Mouse (Mus musculus) frontal cortex, postnatal 10 days (tissue): ENCODE data around the gene Tlnrd1.
A peak's percentile ranks its signal among the peaks of the same experiment; 100 is the strongest.

Experiments used
- DNase-seq, 2 experiments: peaks; one replicate each; pipeline ENCODE4 v3.0.0; 2022; ENCODE audit warnings: low spot score in 2 of 2, mixed read lengths in 1 of 2

Gene Tlnrd1

GRCm38 (mm10) chr7:83884921-83885532 lies 922 bp upstream of the Tlnrd1 start:
- DNase-seq, result no peak

DNA sequence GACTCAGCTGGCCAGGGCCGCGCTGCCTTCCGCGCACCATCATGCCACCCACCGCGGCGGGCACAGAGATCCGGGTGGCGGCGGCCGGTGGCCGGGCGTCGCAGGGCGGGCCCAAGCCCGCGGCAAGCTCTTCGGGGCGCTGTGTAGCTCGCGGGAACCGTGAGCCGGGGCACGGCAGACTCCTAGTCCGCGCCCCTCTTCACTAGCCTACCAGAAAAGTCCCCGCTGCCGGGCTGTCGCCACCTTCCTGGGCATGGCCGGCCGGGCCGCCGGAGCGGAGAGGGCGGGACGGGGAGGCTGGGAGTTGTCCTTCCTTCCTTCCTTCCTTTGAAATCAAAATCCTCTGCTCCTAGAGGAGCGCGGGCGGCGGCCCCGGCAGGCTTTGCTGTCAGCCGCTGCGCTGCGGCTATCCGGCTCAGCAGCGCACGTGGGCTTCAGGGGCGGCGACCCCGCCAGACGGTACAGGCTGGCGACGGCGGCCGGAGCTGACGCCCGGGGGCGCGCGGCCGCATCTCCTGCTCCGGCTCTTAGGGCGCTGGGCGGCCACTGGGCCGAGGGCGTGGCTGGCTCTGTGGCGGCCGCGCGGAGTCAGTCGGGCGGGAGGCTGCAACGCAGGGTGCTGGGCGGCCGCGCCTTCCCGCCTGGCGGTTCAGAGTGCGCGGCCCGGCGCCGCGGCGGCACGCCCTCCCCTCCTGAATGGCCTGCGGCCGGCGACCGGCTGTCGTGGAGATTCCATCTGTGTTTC lies 657 bp downstream of the Tlnrd1 start:
- peak; percentile 41 to 65 for DNase-seq

- peak; percentile 41 to 54 for DNase-seq
Measured at GRCm38 (mm10) chr7:83882633-83883275, 1.4 kb downstream of the Tlnrd1 start.

DNA sequence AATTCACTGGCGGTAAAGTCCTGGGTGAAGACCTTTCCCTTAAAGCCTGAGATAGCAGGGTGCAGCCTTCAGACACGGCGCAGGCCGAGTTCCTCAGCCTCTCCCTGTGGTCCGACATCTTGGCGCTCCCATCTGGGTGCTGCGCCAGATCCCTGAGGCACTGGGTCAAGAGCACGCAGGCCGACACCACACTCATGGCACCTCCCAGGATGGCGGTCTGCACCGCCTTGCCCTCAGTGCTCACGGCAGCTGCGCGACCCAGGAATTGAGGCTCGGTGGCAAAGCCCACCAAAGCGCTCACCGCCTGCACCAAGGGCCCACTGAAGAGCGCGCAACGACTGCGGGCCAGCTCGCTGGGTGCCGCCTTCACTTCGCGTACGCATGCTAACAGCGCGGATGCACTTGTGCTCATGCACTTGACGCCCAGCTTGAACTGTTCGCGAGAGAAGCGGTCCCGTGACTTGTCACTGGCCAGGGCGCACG lies 1.9 kb downstream of the Tlnrd1 start:
- DNase-seq, result no peak

- DNase-seq, result no peak
Measured at GRCm38 (mm10) chr7:83878676-83879448, 5.2 kb downstream of the Tlnrd1 start.

- DNase-seq, result no peak
Measured at GRCm38 (mm10) chr7:83877088-83877487, 7.0 kb downstream of the Tlnrd1 start.

- no peak for DNase-seq
Measured at GRCm38 (mm10) chr7:83869839-83870543, 14.1 kb downstream of the Tlnrd1 start.

DNA sequence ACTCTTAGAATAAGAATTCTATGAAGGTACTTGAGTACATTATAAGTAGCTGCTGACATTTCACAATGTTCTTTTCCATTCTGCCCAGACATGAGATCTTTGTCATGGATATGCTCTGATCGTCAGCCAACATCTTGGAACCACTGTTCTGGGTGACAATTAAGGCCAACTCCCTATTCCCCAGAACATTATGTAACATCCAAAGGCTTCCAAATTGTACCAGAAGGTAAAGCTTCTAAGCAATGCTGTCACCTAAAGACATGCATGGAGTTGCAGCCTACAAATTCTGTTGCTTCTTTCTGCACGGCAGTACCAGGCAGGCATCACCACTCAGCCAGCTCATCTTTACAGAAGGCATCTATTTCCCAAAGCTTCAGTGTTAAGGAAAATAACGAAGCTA lies 15.9 kb downstream of the Tlnrd1 start:
- no peak for DNase-seq

DNA sequence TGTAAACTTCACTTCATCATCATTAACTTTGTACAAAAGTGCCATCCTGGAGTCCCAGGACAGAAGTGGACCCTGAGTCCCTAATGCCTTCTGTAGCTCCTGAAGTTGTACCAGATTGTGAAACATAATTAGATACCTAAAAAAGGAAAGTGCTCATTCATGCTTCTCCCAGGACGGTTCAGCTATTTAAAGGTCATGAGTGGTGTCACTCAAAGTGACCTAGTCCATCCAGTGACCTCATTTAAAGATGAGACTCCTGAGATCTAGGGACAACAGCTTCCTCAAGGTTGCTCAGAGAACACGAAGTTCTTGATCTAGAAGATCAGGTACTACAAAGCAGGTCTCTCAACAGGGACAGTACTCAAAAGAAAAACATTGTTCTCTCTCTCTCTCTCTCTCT lies 20.6 kb downstream of the Tlnrd1 start:
- DNase-seq, result no peak

DNA sequence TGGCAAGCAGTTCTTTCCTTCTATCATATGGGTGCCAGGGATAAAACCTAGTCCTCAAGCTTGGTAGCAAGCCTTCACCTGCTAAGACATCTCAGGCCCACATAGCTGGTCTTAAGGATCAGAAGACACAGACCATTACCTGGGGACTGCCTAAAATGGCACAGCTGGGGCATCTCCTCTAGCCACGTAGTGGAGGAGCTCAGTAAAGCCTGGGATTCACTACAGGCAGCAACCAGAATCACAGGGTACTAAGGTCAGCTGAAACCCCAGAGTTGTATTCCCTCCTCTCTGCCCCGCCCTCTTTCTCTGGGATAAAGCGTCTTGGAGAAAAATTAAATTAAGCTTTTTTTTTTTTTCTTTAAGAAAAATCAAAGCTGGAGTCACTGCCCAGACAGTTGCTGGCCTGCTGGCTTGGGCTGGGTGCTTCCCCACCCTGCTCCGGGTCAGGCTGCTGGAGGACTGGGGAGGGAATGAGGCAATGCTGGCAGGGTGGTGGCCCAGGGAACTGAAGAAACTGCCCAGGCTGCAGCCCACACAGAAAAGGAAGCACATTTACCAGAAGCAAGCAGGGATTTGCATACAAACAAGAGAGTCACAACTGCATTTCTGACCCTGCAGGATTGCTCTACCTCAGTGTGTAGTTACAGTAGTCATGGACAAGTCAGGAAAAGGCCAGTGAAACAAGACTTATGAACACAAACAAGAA lies 24.6 kb downstream of the Tlnrd1 start:
- DNase-seq, result no peak

- no peak for DNase-seq
Measured at GRCm38 (mm10) chr7:83857921-83858320, 26.2 kb downstream of the Tlnrd1 start.

- DNase-seq, result no peak
Measured at GRCm38 (mm10) chr7:83857208-83857488, 27.0 kb downstream of the Tlnrd1 start.

DNA sequence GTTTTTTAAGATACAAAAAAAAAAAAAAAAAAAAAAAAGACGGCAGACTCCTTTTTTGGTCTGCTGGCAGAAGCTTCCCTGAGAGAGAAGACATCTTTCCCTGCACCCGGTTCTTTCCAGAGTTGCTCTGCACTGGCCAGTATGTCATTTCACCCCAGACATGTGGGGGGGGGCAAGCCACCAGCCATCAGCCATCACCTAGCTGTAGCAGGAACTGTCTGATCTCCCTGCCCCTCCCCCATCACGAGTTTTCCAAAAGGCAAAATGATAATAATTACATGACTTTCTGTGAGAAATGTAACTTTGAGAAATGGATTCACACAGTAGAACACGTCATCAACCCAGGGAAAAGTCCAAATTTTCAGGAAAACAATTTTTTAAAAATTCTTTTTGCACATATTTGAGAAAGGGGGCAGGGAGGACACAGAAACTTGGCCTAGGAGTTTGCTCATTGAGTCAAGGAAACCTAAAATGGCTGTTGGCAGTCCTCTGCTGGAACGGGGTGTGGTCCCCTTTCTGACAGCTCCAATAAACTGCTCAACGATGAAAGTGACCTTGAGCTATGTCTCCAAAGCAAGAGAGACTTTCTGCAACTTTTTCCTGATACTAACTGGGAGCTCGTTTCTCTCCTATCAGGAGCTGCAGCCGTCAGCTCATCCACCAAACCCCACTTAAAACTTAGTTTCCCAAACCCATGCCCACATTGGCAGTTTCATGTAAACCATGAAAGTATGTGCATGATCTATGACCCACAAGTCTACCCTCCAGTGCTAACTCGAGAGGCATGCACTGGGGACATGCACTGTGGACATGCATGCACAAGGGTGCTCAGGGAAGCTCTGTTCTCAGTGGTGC lies 27.5 kb downstream of the Tlnrd1 start:
- no peak for DNase-seq

GRCm38 (mm10) chr7:83855203-83855602 lies 28.9 kb downstream of the Tlnrd1 start:
- no peak for DNase-seq

GRCm38 (mm10) chr7:83852381-83853380 lies 31.4 kb downstream of the Tlnrd1 start:
- peak in 1 of 2 experiments; percentile 10 for DNase-seq

DNA sequence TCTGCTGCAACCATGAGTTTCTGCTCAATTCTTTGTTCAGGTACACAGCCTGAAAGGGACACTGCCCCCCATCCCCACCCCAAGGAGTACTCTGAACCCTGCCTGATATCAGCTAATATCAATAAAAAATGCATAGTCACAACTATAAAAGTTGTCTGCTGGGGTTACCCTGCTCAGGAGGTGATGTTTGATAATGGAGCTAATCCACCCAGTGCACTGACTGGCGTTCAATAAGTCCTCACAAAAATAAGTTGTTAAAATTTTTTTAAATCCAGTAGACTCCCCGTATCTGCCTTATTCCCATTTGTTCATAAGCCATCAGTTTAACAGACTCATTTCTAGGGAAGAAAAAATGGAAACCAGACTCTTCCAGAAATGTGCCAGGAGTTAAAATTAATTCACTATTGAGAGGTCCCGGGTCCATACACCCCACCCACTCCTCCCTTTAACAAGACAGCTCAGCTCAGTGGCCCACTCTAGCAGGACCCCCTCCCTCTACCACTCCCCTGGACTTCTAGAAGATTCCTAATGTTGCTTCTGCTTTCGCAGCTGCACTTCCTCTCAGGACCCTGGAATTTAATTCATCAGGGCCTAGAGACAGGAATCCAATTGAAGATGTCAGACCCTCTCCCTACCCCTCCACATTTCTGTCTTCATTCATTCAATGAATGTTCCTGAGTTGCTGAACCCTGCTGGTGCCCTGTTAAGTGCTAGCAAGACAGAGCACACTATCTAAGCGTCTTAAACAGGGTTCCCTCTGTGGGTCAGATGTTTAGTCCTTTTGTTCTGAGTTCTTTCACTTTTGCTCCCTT lies 32.3 kb downstream of the Tlnrd1 start:
- DNase-seq, result peak in 1 of 2 experiments; percentile 8

DNA sequence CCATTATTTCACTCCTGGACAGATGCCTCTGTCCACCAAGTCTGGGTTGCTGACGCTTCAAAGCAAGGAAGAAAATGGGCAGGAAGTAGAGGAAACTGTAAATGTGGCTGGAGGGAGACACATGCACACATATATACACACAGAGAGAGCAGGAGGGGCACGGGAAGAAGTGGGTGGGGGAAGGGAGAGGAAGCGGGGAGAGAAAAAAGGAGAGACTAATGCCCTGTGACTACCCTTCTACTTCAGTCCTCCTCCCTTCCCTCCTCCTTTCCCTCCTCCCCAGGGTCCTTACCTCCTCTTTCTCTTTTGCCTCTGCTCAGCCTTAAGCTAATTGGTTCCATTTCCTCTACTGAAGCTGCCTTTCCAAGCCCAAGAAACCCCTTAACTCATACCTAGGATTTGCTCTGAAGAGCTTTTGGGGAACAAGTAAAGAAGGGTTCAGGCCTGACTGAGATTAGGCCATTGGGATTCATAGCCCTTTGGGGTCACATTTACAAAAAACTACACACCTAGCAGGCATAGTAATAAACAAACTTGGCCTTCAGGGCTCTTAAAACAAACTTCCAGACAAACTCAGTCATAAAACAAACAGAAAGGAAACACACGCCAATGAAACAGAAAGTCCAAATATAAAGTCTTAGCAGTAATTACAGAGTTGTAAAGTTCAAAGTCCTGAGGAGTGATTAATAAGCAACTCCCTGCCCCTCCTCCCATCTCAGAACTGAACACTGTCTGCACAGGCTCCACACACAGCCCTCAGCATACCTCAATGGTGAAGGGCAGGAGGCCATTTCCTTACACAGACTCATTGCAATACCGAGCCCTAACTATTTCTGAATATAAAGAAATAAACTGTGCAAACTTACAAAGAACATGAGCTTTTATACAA lies 36.7 kb downstream of the Tlnrd1 start:
- no peak for DNase-seq
